Mouse (Mus musculus): ENCODE measurements around the gene Ifng. TPM values are rescaled to one million over a fixed set of nuclear protein-coding genes. Genes with fewer than 3 reads are reported as not detected.

The Ifng gene
- polyA plus RNA-seq (2015; fragmentation: Illumina TruSeq; extraction: RNeasy Lipid Tissue Mini Kit (QIAGEN cat#74804); ENCODE audit: insufficient read depth, low read depth, low replicate concordance): not detected

DNA sequence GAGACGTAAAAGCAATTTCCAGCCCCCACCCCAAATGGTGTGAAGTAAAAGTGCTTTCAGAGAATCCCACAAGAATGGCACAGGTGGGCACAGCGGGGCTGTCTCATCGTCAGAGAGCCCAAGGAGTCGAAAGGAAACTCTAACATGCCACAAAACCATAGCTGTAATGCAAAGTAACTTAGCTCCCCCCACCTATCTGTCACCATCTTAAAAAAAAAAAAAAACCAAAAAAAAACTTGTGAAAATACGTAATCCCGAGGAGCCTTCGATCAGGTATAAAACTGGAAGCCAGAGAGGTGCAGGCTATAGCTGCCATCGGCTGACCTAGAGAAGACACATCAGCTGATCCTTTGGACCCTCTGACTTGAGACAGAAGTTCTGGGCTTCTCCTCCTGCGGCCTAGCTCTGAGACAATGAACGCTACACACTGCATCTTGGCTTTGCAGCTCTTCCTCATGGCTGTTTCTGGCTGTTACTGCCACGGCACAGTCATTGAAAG lies at the start of gene Ifng:
Ifng (plus strand) TSS at position 305 of the 499 bp plus-strand sequence.

Other genes with a start within 250 kb of the Ifng start
- gene Il22, start 236.1 kb upstream of the Ifng start, polyA plus RNA-seq (2015; fragmentation: Illumina TruSeq; extraction: RNeasy Lipid Tissue Mini Kit (QIAGEN cat#74804); ENCODE audit: insufficient read depth, low read depth, low replicate concordance): not detected
- gene Gm32717, start 200.3 kb upstream of the Ifng start, polyA plus RNA-seq (2015; fragmentation: Illumina TruSeq; extraction: RNeasy Lipid Tissue Mini Kit (QIAGEN cat#74804); ENCODE audit: insufficient read depth, low read depth, low replicate concordance): not detected
- not detected for gene Gm32802, start 182.4 kb upstream of the Ifng start, polyA plus RNA-seq (2015; fragmentation: Illumina TruSeq; extraction: RNeasy Lipid Tissue Mini Kit (QIAGEN cat#74804); ENCODE audit: insufficient read depth, low read depth, low replicate concordance)
- gene Iltifb, start 146.0 kb upstream of the Ifng start, polyA plus RNA-seq (2015; fragmentation: Illumina TruSeq; extraction: RNeasy Lipid Tissue Mini Kit (QIAGEN cat#74804); ENCODE audit: insufficient read depth, low read depth, low replicate concordance): not detected
- gene Gm9040, start 114.1 kb upstream of the Ifng start, polyA plus RNA-seq (2015; fragmentation: Illumina TruSeq; extraction: RNeasy Lipid Tissue Mini Kit (QIAGEN cat#74804); ENCODE audit: insufficient read depth, low read depth, low replicate concordance): not detected
- gene Gm9044, start 108.6 kb upstream of the Ifng start, polyA plus RNA-seq (2015; fragmentation: Illumina TruSeq; extraction: RNeasy Lipid Tissue Mini Kit (QIAGEN cat#74804); ENCODE audit: insufficient read depth, low read depth, low replicate concordance): not detected
- gene Gm9045, start 103.2 kb upstream of the Ifng start, polyA plus RNA-seq (2015; fragmentation: Illumina TruSeq; extraction: RNeasy Lipid Tissue Mini Kit (QIAGEN cat#74804); ENCODE audit: insufficient read depth, low read depth, low replicate concordance): not detected
- not detected for gene Gm9046, start 97.8 kb upstream of the Ifng start, polyA plus RNA-seq (2015; fragmentation: Illumina TruSeq; extraction: RNeasy Lipid Tissue Mini Kit (QIAGEN cat#74804); ENCODE audit: insufficient read depth, low read depth, low replicate concordance)
- gene Gm9048, start 92.4 kb upstream of the Ifng start, polyA plus RNA-seq (2015; fragmentation: Illumina TruSeq; extraction: RNeasy Lipid Tissue Mini Kit (QIAGEN cat#74804); ENCODE audit: insufficient read depth, low read depth, low replicate concordance): not detected
- not detected for gene Gm9049, start 86.9 kb upstream of the Ifng start, polyA plus RNA-seq (2015; fragmentation: Illumina TruSeq; extraction: RNeasy Lipid Tissue Mini Kit (QIAGEN cat#74804); ENCODE audit: insufficient read depth, low read depth, low replicate concordance)

Data from pancreas, adult 10 weeks (tissue).